Mouse (Mus musculus): Measurements from ENCODE around the gene Ppargc1a.

Ppargc1a gene

DNA sequence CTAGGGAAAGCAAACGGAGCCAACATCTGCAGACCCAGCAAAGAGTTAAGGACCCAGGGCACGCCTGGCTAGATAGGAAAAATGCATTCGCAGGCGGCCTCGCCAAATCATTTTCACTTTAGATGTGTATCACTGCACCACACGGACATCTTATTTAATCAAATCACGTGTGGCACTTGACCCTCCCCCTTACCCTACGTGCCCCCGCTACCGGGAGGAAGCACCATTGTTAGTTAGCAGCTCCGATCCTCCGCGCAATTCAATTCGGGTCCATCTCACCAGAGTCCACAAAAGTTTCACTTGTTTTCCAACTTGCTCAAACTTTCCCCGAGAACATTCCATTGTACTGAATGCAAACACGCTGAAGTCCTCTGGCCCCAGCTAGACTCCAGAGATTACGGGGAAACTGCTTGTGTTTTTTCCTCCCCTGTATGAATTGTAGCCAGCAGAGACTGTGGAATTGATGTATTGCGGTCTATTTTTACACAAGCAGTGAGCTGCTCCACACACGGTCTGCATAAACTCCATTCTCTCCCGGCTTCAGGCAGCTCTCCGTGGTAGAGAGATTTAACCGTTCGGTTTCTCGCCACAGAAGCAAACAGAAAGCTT is 14.9 kb downstream of the Ppargc1a start:
- peak; percentile 72 for ATAC-seq (ENCODE audit: low TSS enrichment)

DNA sequence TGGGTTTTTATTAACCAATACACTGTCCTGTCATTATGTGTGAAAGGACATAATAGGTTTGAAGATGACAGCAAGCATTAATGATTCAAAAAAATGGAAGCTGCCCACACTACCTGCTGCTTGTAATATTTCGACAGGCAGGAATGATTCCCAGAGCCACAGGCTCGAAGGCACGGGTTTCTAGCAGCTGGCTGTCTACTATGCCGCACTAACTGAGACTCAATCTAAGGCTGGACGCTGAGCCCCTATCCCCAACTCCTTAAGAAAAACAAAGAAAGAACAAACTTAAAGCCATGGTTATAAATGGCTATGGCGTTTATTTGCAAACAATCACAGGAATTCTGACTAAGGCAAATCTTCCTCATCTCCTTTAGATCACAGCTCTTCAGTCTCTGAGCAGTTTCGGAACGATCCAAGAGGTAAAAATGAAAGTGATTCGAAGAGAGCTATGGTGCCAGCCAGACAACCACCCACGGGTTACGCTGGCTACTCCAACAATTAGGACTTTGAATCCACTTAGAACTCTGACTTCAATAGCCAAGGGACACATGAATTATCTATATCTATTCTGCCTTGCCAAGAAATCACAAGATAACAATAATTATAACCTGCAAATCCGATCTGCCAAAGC is 15.6 kb downstream of the Ppargc1a start:
- ATAC-seq (ENCODE audit: low TSS enrichment) = peak; percentile 50; the same call in 1 of the 2 replicates

DNA sequence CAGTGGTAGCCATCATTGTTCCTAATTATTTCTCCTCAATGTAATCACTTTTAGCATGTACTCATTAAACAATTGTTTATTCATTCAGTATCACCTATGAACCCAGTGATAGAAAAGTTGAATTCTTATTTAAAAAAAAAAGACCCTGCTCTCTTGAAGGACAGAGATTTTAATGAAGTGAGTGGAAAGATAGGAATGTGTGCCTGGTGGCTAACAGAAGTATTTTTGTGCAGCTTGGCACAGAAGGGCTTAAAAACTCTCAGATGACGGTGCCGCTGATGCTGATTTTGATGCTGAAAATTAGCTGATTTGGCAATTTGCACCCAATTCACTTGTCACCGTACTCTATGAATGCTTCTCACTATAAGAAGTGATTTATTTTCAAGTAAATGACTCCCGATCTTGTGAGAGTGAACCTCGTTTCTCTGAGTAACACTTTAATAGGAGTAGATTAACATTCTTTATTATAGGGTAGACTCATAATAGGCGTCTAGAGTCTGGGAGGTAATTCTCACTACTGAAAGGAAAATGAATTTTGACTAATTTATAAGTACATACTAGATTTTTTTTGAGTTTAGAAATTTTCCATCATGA is 20.0 kb downstream of the Ppargc1a start:
- no peak for ATAC-seq (ENCODE audit: low TSS enrichment)

DNA sequence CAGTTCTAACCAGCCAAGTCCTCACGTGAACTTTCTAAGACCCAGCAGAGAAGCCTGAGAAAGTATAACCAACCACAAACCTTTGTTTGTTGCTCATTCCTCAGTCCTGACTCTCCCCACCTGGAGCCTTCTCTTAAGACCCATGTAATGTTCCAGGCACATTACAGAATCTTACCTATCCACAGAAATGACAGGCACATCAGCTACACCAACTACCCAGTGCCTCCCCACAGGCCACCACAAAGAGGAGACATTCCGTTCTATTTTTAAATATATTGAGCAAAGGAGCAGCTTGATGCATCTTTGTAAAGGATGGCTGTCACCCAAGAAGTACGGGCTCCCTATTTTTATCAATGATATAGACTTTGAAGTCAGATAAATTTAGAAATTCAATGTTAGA is 20.7 kb downstream of the Ppargc1a start:
- ATAC-seq (ENCODE audit: low TSS enrichment) = no peak

DNA sequence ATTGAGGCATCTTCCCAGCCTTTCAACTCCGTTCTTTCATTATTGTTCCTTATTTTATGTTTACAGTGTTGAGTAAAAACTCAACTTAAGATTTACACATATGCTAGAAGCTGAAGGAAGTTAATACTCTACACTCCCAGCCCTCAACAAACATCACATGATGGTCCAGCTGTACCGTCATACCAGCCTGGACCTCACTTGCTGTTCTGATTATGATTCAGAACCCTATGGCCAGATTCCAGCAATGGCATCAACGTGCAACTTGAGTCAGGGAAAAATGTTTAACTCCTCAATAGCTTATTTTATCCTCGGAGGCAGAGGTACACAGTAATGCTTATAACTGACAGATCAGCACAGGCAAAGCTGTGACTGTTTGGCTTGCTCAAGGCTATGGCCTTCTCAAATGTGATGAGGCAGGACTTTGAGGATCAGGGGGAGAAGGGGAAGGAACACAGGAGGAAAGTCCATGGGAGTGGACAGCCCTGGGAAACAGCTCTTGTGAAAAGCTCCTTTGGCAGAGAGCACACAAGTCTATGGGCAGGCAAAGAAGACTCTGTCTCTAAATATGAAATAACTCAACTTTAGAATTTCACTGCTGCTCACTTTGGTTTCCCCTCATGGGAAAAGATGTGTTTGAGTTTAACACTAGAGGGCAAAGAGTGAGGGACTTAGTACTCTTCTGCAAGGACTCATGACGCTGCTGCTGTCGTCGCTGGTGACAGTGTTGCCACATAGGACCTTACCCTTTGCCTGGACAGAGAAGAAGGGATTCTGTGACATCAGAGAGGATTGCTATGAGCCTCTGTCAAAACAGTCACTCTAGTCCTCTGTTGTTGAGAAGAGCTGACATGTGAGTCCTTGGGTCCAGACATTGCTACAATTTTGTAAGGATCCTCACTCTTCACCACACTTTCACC is 22.1 kb downstream of the Ppargc1a start:
- ATAC-seq (ENCODE audit: low TSS enrichment) = no peak

DNA sequence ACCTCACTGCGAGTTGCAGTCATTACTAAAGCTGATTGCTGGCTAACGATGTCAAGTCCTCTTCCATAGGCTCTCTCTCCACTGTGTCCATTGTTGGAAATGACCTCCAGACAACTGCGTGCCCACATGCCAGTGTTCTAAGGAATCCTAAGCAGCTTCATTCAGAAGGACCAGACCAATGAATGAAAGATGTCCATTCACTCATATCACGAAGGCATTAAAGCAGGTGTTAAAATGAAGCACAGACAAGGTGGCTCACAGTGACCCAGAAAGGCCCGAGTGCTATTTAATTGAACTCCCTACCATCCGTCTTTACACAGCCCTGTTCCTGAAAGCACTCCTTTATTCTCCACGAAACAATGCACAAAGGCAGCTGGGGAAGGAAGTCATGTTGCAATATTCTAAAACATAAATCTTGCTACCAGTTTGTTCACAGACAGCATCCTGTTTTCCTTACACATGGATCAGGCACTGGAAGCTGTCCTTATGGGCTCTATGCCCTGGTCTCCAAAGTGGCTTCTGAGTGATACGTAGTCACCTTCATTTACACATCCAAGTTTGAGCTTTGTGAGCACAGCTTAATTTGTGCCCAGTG is 23.3 kb downstream of the Ppargc1a start:
- ATAC-seq (ENCODE audit: low TSS enrichment) = no peak

DNA sequence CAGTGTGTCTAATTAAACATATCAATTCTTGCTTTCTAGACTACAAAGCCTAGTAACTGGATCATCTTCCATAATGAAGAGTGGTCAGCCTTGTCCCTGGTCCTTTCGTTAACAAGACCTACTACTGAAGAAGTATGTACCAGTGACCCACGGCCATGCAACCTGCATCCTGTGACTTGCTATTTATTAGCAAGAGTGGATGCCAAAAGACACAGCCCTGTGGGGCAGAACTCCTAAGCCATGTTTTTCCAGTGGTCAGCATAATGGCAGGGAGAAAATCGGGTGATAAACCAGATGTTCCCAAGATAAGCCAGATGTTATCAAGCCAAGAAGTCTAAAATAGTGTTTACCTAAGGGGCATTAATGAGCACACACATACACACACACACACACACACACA is 26.0 kb downstream of the Ppargc1a start:
- no peak for ATAC-seq (ENCODE audit: low TSS enrichment)

DNA sequence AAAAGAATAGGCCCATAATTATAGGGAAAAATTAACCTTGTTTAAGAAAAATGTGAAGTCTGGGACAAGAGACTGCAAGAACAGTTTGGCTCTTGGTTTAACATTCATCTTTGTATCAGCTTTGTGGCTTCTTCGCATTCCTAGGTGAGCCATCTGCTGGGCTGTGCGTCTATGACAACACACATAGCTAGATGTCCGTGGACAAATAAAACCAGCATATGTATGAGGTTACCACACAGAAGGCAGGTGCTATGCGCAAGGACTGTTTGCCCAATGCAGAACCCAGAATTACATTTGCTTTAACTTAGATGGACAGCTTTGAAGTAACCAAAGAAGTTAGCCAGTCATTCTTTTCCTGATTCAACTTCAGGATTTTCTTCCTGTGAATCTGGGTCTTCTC is 26.7 kb downstream of the Ppargc1a start:
- peak; percentile 72; the same call in 1 of the 2 replicates for ATAC-seq (ENCODE audit: low TSS enrichment)

DNA sequence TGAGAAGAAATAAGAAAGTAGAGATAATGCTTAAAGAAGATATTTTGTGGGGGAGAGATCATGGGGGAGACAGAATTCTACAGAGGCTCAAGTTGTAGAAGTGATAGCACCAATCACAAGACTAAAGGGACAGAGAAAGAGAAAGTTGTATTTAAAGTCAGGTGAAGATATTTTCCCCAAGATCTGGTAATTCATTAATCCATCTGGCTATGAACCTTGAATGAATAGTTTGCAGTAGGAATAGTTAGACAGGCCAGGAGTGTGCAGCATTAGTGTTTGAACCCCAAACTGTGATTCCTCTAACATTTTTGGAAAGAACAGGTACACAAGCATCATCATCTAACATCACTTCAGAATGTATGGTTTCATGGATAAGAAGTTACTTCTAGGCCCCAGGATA is 28.0 kb downstream of the Ppargc1a start:
- no peak for ATAC-seq (ENCODE audit: low TSS enrichment)

DNA sequence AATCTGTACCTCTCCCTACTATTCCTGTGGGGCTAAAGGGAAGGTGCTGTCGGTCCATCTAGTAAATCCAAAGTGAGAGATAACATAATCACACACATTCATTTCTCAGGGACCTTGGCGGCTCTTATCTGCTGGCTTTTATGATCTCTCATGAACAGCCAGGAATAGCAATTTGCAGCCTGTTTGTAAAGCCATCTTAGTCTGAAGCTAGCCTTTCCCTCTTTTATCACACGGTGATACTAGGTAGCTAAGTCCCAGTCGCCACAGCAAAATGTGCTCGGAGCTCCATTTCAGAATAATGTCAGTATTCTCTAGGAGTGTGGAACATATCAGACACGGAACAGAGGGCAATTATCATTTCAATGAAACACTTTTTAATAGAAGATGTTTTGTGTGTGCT is 29.2 kb downstream of the Ppargc1a start:
- no peak for ATAC-seq (ENCODE audit: low TSS enrichment)

DNA sequence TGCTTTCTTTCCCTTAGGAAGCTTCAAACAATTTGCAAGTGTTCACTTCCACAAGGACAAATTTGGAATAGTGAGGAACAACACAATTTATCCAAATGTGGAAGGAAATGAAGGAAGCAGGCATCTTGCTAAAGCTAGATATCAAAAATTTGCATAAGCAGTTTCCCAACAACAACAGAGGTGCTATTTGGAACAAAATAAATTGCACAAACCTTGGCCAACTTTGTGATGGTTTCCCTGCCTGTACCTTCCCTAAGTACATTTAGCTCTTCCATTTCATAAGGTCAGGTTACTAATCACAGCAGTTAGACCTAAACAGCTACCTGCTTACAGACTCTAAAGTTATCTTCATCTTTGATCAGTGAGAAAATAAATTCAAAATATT is 29.9 kb downstream of the Ppargc1a start:
- ATAC-seq (ENCODE audit: low TSS enrichment) = no peak

DNA sequence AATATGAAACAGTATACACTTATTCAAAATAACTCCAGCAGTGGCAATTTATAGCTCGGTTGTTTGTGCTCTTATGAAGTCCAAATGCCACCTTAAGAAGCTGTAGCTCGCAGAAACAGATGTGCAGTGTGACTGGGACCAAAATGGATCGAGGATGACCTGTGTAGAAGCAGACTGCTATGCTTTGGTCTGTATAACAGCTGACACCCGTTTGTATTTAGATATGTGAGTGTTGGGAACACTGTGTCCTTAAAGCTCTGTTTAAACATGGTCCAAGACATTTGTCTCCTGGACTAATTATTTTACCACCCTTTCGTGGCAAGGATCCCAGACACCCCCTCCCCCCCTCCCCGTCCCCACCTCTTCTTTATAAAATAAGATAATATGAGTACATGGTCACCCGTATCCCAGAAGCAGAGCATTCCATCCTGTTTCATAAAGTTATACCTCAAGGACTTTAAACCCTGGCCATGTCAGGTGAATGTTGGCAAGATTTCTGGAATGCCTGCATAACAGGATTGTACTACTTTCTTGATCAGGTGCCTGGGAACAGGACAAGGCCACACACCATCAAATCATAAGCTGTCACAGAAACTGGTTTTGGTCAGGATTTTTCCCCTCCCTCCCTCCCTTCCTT is 30.4 kb downstream of the Ppargc1a start:
- no peak for ATAC-seq (ENCODE audit: low TSS enrichment)

DNA sequence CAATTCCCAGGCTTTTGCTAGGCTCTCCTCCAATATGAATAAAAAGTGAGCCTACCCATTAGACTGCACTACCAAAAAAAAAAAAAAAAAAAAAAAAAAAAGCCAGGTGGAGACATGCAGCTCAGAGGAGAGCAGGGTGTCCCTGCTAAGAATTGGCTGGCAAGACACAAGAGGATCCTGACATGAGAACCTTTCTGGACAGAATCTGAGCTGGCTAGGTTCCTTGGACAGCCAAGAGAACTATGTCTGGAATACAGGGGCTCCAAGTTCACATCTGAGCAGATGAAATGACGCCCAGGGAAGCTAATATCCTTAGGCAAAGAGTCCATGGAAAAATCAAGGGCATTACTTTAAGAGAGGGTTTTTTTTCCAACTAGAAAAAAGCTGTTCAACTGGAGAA is 33.1 kb downstream of the Ppargc1a start:
- ATAC-seq (ENCODE audit: low TSS enrichment) = no peak

DNA sequence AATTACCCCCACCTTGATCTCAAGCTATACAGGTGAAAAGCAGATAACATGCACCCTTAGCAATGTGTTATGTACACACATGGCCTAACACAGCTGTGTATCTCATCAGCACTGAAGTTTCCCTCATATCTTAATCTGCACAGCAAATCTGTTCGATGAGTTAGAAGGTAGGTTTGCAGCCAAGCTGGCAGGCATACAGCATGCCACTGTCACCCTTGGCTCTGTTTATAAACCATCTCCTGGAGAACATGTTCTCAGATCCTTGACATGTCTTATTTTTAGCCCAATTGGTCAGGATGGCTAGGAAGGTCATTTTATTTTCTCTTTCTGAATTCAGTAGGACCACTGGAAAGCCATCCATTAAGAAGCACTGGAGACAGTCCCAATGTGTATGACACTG is 36.2 kb downstream of the Ppargc1a start:
- ATAC-seq (ENCODE audit: low TSS enrichment) = no peak

DNA sequence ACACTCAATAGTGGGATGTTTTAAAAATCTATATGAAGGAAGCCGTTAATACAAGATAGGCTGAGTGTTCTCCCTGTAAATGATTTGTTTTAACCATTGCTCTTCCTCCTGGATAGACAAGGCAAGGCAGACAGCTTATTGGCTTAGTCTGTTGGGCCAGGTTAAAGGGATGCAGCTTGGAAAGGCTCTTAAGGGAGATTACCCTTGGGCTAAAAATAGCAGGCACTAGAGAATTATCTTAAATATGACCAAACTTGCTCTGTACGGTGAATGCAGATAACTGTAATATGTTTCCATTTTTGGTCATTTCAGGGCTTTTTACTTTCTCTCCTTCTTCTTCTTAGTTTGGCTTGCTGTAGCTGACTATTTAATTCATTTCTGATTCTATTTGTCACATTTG is 38.1 kb downstream of the Ppargc1a start:
- no peak for ATAC-seq (ENCODE audit: low TSS enrichment)

DNA sequence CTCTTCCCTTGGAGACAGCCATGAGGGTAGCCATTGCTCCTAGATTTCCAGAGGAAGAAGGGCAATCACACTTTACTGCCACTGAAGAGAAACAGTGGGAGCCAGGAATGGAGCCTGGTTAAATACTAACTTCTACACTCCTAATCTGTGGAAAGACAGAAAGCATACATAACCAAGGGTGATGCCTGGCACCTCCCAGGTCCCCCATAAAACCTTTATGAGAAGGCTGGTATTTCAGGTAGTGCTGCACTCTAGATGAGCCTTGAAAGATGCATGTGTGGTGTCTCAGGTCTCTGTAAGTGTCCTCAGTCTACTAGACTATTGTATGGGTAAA is 39.4 kb downstream of the Ppargc1a start:
- ATAC-seq (ENCODE audit: low TSS enrichment) = no peak

DNA sequence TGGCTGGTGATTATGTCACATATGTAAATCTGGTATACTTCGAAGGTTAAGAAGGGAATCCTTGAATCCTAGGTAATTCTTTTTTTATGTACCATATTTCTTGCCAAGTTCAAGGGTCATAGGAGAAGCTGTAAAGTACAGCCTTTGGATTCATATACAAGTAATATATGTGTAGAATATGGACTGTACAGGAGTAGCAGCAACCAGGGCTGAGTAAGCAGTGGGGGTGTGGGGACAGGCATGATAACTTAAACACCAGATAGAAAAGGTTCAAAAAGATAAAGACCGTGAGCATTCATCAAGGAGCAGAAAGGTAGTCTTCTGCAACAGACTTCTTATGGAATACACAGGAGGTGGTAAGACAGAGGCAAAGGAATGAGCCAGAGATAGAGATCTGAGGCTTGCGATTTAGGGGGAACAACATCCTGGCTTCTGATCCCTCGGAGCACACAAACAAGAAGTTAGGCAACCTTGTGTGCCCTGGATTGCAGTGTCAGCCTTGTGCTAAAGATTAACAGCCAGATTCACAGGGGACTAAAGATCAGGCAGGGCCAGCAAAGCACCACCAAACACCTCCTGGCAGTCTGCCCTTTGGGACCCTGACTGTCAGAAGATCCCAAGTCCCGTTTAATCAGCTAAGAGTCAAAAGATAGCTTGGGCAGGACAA is 39.9 kb downstream of the Ppargc1a start:
- no peak for ATAC-seq (ENCODE audit: low TSS enrichment)

DNA sequence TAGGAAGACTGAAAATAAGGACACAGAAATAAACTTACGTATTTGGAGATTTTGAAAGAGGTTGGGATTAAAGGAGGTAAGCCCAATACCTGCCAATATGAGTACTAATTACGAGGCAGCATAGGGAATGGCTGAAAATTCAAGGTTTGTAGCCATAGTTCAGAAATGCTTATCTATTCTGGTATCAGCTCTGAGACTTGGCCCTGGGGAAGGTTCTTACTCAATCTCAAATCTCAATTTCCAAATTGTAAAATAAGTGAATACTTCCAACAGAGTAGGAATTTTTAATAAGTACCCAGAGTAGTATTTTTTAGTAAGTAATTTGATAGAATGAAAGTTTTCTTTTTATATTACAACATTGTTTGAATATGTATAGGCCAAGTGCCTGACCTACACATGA is 41.7 kb downstream of the Ppargc1a start:
- no peak for ATAC-seq (ENCODE audit: low TSS enrichment)

DNA sequence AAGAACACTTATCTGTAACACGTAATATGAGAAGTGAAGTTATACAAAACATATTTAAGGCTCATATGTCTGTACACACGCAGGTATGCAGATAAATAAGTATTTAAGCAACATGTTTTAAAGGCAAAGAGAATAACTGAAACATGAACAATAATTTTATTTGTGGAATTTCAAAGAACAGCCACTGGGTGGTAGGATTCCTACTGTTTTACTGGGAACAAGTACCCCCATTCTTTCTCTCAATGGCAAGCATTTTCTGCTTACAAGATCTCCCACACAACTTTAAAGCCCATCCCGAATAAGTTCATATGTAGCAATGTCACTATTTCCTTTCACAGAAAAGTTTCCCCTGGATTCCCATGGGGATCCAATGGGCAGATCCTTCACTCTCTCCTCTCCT is 46.7 kb downstream of the Ppargc1a start:
- ATAC-seq (ENCODE audit: low TSS enrichment) = no peak

DNA sequence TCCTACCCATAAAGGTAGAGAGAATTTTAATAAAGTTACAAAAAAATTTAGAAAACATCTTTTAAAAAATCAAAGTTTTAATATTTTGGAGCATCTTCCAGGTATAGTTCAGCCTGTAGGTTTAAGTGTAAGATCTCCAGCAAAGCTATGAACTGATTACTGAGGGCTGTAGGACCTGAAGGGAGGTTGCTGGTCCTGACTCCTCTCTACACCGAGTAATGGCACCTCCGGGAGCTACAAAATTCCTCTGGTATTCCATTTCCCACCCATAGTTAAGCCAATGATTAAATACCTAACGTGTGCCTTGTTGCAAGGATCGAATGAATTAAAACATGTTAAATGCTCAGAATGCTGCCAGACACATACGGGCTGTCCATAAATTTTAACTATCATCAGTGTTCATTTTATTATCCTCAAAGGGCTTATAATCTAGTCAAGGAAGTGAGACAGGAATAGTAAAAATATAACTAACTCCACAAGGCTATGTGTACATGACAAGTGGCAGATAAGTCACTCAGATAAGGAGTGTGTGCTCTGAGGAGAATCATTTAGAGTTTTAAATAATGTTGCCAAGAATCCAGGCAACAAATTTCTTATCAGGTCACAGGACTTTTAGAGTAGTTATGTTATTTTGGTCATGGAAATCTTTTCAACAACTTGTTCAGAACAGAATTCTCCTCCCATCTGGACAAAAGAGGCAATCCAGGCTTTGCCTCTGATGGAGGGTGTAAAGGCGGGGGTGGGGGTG is 49.9 kb downstream of the Ppargc1a start:
- ATAC-seq (ENCODE audit: low TSS enrichment) = no peak

DNA sequence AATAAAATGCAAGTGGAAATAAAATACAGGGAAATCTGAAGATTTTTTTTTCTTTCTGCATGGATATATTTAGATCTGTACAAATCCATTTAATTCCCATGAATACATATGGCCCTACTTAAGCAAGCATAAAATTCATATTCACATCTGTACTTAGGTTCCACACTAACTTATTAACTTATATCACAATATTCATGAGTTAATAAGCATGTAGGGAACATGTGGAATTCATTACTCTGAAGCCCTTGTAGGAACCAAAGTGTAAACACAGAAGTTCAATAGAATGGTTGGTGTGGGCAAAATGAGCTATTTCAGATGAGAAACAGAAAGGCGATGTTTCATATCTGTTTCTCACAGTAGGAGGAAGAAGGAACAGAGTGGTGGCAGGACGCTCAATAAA is 62.9 kb downstream of the Ppargc1a start:
- no peak for ATAC-seq (ENCODE audit: low TSS enrichment)

Data from frontal cortex, adult (tissue).